Mouse (Mus musculus) cerebellum, adult 18-20 months (tissue): ENCODE results near the gene Phactr3.

Source experiments
- DNase-seq, 2 experiments: peaks; one replicate each; pipeline ENCODE4 v3.0.0; 2021

The Phactr3 gene

DNA sequence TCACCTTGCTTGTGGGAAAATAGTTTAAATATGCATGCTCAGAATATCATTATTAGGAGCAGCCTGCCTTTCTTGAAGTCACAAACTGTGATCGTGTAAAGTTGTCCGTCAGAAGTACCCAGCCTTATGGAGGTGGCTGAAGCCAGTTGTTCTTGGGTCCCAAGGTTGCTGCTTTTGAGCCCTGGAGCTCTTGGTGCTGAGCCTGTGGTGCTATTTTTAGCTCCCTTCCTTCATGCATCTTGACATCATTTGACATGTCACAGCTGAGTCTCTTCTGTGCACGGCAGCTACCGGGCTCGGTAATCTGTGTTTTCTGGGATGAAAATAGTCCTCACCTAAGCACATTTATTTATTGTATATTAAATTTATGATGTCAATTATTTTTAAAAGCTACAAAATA, 76.1 kb downstream of the Phactr3 start:
- DNase-seq: no peak

DNA sequence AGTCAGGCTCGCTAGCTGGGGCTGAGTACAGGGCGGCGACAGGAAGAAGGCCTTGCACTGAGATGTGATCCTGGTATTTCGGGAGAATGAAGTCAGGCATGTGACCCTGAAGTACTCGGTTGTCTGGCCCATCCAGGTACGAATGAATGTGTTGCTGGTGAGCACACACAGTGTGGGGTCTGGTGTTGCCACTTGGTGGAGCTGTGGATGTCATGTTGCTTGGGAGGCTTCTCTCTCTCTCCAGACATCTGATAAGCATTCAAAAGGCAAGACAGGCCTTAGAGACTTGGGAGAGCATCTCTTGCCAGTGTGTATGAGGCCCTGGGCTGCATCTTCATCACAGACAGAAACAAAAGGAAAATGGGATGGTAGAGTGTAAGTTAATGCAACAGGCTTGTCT, 77.3 kb downstream of the Phactr3 start:
- DNase-seq: no peak

DNA sequence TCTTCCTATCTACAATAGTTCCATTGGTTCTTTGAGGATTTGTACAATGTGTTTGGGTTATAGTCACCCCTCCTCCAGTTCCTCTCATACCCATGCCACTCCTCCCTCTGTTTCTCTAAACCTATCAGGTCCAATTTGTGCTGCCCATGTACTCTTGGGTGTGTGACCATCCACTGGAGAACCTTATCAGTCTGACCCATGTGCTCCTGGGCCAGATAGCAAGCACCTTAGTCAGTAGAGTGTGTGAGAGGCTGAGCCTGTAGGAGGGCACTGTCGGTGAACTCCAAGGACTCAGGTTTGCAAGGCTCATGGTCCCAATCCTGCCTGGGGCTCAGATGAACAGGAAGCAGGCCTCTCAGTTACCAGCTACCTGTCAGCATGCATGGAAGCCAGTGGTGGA, 78.8 kb downstream of the Phactr3 start:
- DNase-seq: no peak

- DNase-seq: peak in 1 of 2 experiments; percentile 26
Observed at GRCm38 (mm10) chr2:178204455-178204854, 85.7 kb downstream of the Phactr3 start.

DNA sequence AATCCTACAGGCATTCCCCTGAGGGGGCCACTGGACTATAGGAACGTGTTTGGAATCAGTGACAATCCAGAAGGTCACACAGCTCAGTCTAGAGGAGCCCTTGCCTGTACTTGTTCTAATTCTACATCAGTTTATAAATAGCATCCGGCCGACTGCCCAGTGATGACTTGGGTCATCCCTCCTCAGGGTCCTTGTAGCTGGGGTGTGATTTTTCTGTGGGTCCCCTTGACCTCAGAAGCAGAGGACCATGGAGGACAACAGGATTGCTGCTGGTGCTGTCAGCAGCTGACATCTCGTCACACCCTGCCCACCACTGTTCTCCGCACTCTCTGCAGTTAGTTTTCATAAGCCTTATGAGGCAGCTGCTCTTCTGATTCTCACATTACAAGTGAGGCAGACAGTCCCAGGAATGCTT, 89.4 kb downstream of the Phactr3 start:
- DNase-seq: peak in 1 of 2 experiments; percentile 37

- no peak for DNase-seq
Observed at GRCm38 (mm10) chr2:178213826-178214225, 95.1 kb downstream of the Phactr3 start.

GRCm38 (mm10) chr2:178214531-178214930, 95.8 kb downstream of the Phactr3 start:
- peak in 1 of 2 experiments; percentile 50 for DNase-seq

GRCm38 (mm10) chr2:178218461-178218860, 99.7 kb downstream of the Phactr3 start:
- DNase-seq: peak; percentile 53 to 64

DNA sequence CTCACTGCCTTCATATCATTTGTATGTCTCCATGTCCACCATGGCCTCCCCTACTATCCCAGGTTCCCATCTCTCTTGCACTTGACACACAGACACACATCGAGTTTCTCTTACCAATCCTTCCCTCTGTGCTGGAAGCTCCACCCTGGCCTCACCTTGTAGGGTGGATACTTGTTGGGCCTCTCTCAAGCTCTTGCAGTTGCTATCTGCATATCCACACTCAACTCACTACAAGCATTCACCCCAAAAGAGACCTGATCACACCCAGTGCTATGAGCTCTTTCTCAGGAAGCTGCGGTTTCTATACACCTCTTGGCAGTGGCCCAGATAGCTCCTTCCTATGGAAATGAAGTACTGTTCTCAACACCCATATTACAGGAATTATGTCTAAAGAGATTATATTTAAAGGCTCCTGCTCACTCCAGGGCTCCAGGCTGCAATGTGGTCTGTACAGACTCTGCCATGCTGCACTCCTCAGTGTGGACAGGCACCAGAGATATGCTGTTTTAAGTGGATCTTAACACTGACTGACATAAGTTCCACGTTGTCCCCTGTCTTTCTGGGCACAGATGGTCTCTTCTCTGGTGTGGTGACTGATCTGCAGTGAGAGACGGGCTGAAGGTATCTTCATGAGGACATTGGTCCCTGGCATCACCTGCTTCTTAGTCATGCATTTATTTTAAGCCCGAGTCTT, 100.8 kb downstream of the Phactr3 start:
- DNase-seq: peak; percentile 36 to 51

- DNase-seq: no peak
Observed at GRCm38 (mm10) chr2:178220148-178220717, 101.5 kb downstream of the Phactr3 start.

- DNase-seq: no peak
Observed at GRCm38 (mm10) chr2:178221003-178221402, 102.2 kb downstream of the Phactr3 start.

- no peak for DNase-seq
Observed at GRCm38 (mm10) chr2:178229231-178229630, 110.5 kb downstream of the Phactr3 start.

- DNase-seq: no peak
Observed at GRCm38 (mm10) chr2:178233487-178233886, 114.7 kb downstream of the Phactr3 start.

- peak; percentile 66 to 84 for DNase-seq
Observed at GRCm38 (mm10) chr2:178237056-178237455, 118.3 kb downstream of the Phactr3 start.

GRCm38 (mm10) chr2:178238503-178238902, 119.7 kb downstream of the Phactr3 start:
- DNase-seq: no peak

DNA sequence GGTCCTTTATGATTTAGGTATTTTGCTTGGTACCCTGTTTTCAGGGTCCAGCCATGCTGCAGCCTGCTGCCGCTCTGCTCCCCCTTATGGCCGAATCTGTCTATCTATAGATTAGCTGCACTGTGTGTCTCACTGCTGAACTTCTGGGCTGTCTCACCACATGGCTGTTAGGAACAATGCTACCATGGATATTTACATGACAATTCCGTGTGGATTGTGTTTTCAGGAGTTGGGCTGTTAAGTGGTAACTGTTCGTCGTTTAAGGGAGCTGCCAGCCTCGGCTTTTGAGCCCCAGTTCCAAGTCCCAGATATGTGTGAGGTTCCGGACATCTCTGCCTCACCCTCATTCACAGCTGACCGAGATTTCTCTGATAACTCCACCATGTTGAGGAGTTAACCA, 122.1 kb downstream of the Phactr3 start:
- no peak for DNase-seq

DNA sequence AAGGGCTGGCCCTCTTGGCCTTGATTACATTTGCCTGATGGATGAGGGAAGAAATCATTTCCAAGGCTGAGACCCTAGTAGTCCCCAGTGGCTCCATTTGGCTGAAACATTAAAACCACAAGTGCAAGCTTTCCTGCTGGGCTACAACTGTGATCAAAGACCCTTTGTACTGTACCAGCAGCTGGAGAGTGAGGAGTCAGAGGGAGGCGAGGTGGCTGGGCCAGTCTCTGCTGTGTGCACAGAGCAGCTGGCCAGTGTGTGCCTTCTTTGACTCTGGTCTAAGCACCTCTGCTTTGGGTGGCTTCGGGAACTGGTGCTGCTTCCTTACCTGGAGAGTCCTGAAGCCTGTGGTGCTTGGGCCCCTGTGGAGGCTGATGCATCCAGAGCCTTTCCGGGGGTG, 122.6 kb downstream of the Phactr3 start:
- DNase-seq: no peak

- DNase-seq: no peak
Observed at GRCm38 (mm10) chr2:178242996-178243395, 124.2 kb downstream of the Phactr3 start.

DNA sequence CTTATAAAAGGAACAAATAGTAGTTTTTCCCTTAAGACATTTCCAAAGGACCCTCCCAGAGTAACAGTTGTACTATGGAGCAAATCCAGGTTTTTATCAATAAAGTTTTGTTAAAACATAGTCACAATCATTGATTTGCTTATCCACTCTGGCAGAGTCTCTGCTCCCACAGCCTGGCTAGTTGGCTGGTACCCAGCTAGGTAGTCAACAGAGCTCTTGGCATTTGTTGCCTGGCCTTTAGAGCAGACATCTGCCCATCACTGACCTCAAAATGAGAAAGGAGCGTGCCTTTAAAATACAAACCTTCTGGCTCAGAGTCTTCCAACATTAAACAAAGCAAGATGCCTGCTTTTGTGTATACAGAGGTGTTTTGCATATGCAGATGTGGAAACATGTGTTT, 126.1 kb downstream of the Phactr3 start:
- DNase-seq: peak; percentile 67 to 77

DNA sequence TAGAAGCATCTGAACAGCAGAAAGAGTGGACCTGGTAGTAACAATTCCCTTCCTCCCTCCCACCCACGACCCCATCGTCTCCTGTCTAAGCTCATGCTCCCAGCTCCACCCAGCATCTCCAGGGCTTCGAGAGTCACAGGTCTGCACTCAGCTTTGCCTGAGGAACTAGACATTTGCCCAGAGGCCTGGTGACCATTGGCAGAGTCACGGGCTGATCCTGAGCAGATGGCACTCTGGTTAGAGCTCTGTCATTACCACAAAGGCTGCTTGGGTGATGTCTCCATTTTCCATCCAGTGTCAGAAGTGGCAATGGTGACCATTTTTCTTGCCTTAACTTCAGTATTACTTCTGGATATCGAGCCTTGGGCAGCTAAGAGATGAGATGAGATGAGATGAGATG, 127.1 kb downstream of the Phactr3 start:
- DNase-seq: peak; percentile 73 to 86

GRCm38 (mm10) chr2:178246767-178247166, 128.0 kb downstream of the Phactr3 start:
- peak in 1 of 2 experiments; percentile 45 for DNase-seq

- DNase-seq: no peak
Observed at GRCm38 (mm10) chr2:178247274-178247673, 128.5 kb downstream of the Phactr3 start.

- DNase-seq: no peak
Observed at GRCm38 (mm10) chr2:178257117-178257825, 138.5 kb downstream of the Phactr3 start.

DNA sequence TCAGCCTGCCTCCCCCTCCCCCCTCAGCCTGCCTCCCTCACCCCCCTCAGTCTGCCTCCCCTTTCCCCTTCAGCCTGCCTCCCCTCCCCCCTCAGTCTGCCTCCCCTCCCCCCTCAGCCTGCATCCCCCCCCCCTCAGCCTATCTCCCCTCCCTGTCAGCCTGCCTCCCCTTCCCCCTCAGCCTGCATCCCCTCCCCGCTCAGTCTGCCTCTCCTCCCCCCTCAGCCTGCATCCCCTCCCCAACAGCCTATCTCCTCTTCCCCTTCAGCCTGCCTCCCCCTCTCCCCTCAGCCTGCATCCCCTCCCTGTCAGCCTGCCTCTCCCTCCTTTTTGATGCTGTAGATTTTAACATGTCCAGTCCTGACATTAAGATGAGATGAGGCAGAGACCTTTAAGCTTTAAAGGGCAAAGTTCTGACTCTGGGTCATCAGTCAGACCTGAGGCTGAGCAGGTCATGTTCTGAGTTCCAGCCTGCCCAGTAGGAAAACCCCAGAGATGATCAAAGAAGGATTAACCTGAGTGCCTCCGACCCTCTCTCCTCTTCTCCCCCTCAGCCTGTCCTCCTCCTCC, 139.3 kb downstream of the Phactr3 start:
- no peak for DNase-seq
